Mouse (Mus musculus) heart, embryonic 14.5 days (tissue): ENCODE measurements around the gene Tssk3. TPM values are rescaled to one million over a fixed set of nuclear protein-coding genes. Genes with fewer than 3 reads are reported as not detected.
A peak's percentile ranks its signal among the peaks of the same experiment; 100 is the strongest.

Source experiments
- ATAC-seq: fragments of 200-750 bp; cut with Nextera tagmentation; 2 replicates; pipeline ENCODE4 v1.8.0; 2017; ENCODE audit warnings: low read depth, moderate TSS enrichment; ENCODE audit not compliant: insufficient number of reproducible peaks, insufficient read depth, low FRiP score
- H3K27ac ChIP-seq, 2 experiments: fragments of 200-500 bp in 1 of 2; fragments of 300-500 bp in 1 of 2; sonication (generic) in 1 of 2; replicated peaks in 1 of 2; 2 replicates each; pipeline ENCODE4 v1.5.1; 2012 to 2014; ENCODE audit warnings: low read depth in 2 of 2, low read length in 2 of 2, control low read depth in 1 of 2, mild to moderate bottlenecking in 1 of 2, mixed read lengths in 1 of 2; ENCODE audit not compliant: control insufficient read depth in 1 of 2, insufficient read depth in 1 of 2
- H3K27me3 ChIP-seq: fragments of 300-500 bp; sonication (generic); 2 replicates; pipeline ENCODE4 v1.6.1; 2014; ENCODE audit warnings: mild to moderate bottlenecking, low read length, control low read depth; ENCODE audit not compliant: control insufficient read depth, insufficient read depth
- H3K36me3 ChIP-seq: fragments of 300-500 bp; sonication (generic); 2 replicates; pipeline ENCODE4 v1.6.1; 2014; ENCODE audit warnings: mild to moderate bottlenecking, control low read depth, low read length, mixed read lengths; ENCODE audit not compliant: control insufficient read depth, insufficient read depth
- H3K4me1 ChIP-seq, 2 experiments: fragments of 200-500 bp in 1 of 2; fragments of 300-500 bp in 1 of 2; sonication (generic) in 1 of 2; 2 replicates each; pipeline ENCODE4 v1.6.1; 2012 to 2014; ENCODE audit warnings: low read length in 2 of 2, control low read depth in 1 of 2, mixed read lengths in 1 of 2; ENCODE audit not compliant: control insufficient read depth in 2 of 2, insufficient read depth in 2 of 2
- H3K4me2 ChIP-seq: fragments of 300-500 bp; sonication (generic); 2 replicates; pipeline ENCODE4 v1.6.1; 2014; ENCODE audit warnings: mild to moderate bottlenecking, low read length
- H3K4me3 ChIP-seq, 2 experiments: fragments of 200-500 bp in 1 of 2; fragments of 300-500 bp in 1 of 2; sonication (generic) in 1 of 2; 2 replicates each; pipeline ENCODE4 v1.5.1; 2012 to 2014; ENCODE audit warnings: low read length in 2 of 2, mild to moderate bottlenecking in 2 of 2, control low read depth in 1 of 2, low read depth in 1 of 2, moderate library complexity in 1 of 2; ENCODE audit not compliant: control insufficient read depth in 1 of 2, insufficient read depth in 1 of 2
- H3K9ac ChIP-seq: fragments of 300-500 bp; sonication (generic); 2 replicates; pipeline ENCODE4 v1.6.1; 2014; ENCODE audit warnings: mild to moderate bottlenecking, low read length
- H3K9me3 ChIP-seq: fragments of 300-500 bp; sonication (generic); 2 replicates; pipeline ENCODE4 v1.6.1; 2016; ENCODE audit warnings: low read length, control low read depth; ENCODE audit not compliant: control insufficient read depth
- WGBS: fragments of 180-500 bp; shearing (Covaris S2); extraction: QIAGEN DNeasy Blood & Tissue Kit; methylation state at CpG from one replicate; pipeline ENCODE4 v1.1.7; 2014; 5-methylcytosine and 5-hydroxymethylcytosine counted together
- polyA plus RNA-seq: library from polyadenylated mRNA; unstranded; fragments of >200 nt; fragmentation: Nextera tagmentation; extraction: Ambion mirVana; gene quantifications from 2 replicates; pipeline ENCODE4 v1.2.1, GENCODE M21; 2014

Tssk3 gene
- polyA plus RNA-seq, 1 experiment from 2014 or later, result not detected

DNA sequence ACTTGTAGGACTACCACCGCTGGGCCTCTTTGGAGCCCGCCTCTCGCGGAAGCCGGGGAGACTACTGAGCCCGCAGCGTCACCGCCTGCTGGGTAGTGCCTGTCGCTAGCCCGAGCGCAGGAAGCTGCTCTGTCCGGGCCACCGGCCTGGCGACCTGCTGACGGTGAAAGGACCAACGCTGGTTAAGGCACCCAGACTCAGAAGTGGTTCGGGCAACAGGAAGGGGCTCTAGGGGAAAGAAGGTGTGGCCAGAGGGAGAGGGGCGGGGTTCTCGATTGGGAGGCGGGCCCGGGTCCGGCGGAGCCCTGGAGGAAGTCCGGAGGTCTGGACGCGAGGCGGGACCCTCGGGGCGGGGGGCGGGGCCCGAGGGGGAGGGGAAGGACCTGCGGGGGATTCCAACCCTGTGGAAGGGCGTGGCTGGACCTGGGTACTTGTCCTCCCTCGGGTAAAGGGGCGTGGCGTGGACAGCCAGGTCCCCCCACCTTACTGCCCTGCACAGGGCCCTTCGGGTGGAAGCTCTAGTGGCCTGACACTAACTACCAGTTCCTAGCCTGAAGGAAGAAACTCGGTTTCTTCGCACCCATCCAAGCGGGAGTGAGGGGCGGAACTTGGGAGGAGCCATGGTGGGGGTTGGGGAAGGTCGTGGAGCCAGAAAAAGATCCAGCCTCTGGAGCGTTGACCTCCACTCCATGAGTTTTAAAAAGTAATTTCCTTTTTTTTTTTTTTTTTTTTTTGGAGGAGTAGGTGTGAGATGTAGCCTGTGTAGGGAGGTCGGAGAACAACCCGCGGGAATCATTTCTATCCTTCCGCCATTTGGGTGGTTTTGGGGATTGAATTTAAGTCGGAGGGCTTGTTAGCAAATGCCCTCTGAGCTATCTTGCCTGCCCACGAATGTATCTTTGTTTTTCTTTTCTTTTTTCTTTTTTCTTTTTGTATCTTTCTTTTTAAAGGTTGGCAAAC lies 10.1 kb upstream of the Tssk3 start:
- Histone ChIP-seq H3K4me2 (peak overlapping the region; percentile 63), H3K9ac (peak overlapping the region; percentile 84), H3K36me3 (no peaks in the 10 kb centered on the region), H3K27ac (peak overlapping the region; percentile 87 to 95), H3K4me3 (peak overlapping the region; percentile 58 to 77), H3K4me1 (peaks cover 41 to 44% of the 10 kb centered on the region in 2 experiments), H3K27me3 (no peaks in the 10 kb centered on the region), H3K9me3 (no peaks in the 10 kb centered on the region)
- 2% methylated on average over 48 of the region's 49 CpGs for WGBS
- ATAC-seq, result peak; percentile 84

DNA sequence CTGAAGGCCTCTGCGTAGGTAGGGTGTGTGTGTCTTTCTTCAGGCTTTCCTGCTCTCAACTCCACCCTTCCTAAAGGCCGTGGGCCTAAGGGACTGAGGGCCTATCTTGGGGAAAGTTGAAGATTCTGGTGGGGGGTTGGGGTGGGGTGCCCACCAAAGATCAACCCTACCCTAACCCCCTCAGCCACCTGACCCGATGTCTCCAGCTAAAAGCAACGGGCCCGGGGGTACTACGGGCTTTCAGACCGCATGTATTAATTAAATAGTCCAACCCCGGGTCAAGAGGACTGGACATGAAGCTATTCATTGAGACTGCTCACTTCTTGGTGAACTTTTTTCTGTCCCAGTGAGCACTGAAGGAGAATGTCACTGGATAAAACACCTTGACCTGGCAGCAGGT lies 9.2 kb upstream of the Tssk3 start:
- H3K27me3 ChIP-seq, result no peaks in the 10 kb centered on the region
- peaks cover 43 to 44% of the 10 kb centered on the region in 2 experiments for H3K4me1 ChIP-seq
- WGBS, result 84% methylated on average over 8 of the region's 8 CpGs
- H3K4me2 ChIP-seq, result peak overlapping the region; percentile 63
- H3K4me3 ChIP-seq, result peak overlapping the region; percentile 55 to 58; a peak in 3 of 4 replicates
- H3K36me3 ChIP-seq, result no peaks in the 10 kb centered on the region
- ATAC-seq, result no peak
- peak overlapping the region; percentile 84 for H3K9ac ChIP-seq
- H3K27ac ChIP-seq, result peak overlapping the region; percentile 87 to 95
- H3K9me3 ChIP-seq, result no peaks in the 10 kb centered on the region

DNA sequence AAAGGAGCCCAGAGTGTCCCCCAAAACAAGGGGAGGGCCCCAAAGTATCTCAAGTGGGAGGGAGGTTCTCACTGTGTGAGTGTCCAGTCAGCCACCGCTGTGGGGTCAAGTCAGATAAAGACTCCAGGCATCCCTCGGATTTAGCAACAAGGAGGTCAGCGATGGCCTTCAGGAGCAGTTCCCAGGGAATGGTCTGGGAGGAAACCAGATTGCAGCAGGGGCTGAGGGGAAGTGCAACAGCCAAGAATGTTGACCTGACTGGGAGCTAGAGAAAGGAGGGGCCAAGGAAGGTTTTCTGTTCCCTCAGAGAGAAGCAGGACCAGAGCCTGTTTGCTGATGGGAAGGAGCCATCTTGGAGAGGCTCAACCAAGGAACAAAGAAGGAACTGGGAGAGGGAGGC lies 8.1 kb upstream of the Tssk3 start:
- 16% methylated on average over 3 of the region's 3 CpGs for WGBS
- Histone ChIP-seq H3K36me3 (no peaks in the 10 kb centered on the region), H3K4me1 (peaks cover 38% of the 10 kb centered on the region in 2 experiments), H3K4me2 (no peak overlapping the region), H3K9me3 (no peaks in the 10 kb centered on the region), H3K4me3 (no peak overlapping the region), H3K9ac (no peak overlapping the region), H3K27ac (peak overlapping the region; percentile 69 to 95), H3K27me3 (no peaks in the 10 kb centered on the region)
- no peak for ATAC-seq

- peak overlapping the region; percentile 3; the same call in 1 of the 2 replicates for H3K9ac ChIP-seq
- H3K9me3 ChIP-seq, result no peaks in the 10 kb centered on the region
- H3K27me3 ChIP-seq, result peaks cover 9% of the 10 kb centered on the region
- 30% methylated on average over 6 of the region's 6 CpGs for WGBS
- ATAC-seq, result 0 out of 2 replicates have a peak, but pooled peaks have one; percentile 7
- H3K27ac ChIP-seq, result peak overlapping the region; percentile 76 to 78
- H3K4me2 ChIP-seq, result peak overlapping the region; percentile 29
- no peak overlapping the region for H3K4me3 ChIP-seq
- peaks cover 19 to 25% of the 10 kb centered on the region in 2 experiments for H3K4me1 ChIP-seq
- H3K36me3 ChIP-seq, result no peaks in the 10 kb centered on the region
Measured at GRCm38 (mm10) chr4:129496631-129497030, 5.8 kb upstream of the Tssk3 start.

DNA sequence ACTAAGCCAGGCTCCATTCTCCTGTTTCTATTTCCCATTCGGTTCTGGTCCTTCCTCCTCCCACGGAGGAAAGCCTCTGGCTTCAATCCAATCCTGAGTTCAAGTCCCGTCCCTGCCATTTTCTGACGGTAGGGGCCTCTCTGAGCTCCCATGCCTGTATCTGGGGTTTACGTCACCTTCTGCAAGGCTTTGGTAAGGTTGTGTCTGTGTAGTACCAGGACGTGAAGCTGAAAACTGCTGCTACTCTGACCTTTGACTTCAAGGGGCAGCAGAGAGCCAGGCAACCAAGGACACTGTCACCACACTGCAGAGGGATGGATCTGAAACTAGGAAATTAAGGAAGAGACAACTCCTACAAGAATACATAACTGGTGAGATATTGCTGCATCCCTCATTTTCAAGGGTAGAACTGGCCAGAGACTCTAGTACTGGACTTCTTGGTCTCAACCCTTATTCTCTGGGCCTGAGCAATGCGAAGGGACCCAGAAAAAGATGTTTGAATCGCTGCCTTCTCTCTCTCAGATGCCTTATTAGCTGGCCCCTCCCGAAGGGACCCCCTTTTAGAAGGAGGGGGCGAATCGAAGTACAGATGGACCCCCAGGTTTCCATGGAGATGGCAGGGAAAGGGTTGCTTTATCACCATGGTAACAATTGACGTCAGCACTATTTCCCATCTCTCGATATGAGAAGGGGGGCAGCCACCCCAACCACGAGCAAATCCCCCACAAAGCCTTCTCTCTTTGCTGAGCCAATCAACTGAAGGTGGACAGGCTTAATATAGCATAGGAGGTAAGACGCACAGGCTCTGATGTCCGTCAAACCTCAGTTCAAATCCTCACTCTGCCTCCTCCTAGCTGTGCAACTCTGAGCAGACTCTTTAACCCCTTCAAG lies 5.1 kb upstream of the Tssk3 start:
- Histone ChIP-seq H3K4me3 (no peak overlapping the region), H3K9ac (0 out of 2 replicates have a peak overlapping the region, but pooled peaks have one; percentile 3), H3K4me2 (peak overlapping the region; percentile 29), H3K27me3 (peaks cover 15% of the 10 kb centered on the region), H3K9me3 (no peaks in the 10 kb centered on the region), H3K4me1 (peaks cover 23 to 25% of the 10 kb centered on the region in 2 experiments; a peak in 3 of 4 replicates), H3K27ac (peak overlapping the region; percentile 76 to 78), H3K36me3 (no peaks in the 10 kb centered on the region)
- ATAC-seq, result no peak
- 31% methylated on average over 16 of the region's 16 CpGs for WGBS

- 65% methylated on average over 7 of the region's 7 CpGs for WGBS
- Histone ChIP-seq H3K4me3 (no peak overlapping the region), H3K4me1 (peaks cover 19% of the 10 kb centered on the region in 2 experiments; a peak in 3 of 4 replicates), H3K9ac (no peak overlapping the region), H3K9me3 (no peaks in the 10 kb centered on the region), H3K36me3 (no peaks in the 10 kb centered on the region), H3K4me2 (no peak overlapping the region), H3K27ac (peak overlapping the region in 1 of 2 experiments; percentile 28; a peak in 1 of 4 replicates), H3K27me3 (peaks cover 20% of the 10 kb centered on the region)
- ATAC-seq, result no peak
Measured at GRCm38 (mm10) chr4:129494681-129495080, 3.9 kb upstream of the Tssk3 start.

DNA sequence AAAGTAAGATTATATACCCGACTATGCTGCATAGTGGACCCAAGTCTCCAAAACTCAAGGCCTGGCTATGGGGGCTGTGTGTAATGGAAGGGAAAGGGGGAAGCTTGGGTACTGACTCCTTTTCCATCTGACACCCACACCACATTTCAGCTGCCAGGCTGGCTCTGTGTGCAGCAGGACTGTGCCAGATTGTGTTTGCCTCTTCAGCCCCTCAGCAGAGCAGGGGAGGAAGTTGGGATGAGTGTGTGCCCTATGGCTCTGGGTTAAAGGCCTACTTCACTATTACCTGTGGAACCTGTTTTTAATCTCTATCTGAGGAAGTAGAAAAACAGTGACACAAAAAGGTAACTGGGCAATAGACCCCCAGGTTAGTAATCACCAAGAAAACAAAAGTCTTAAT lies 9.7 kb downstream of the Tssk3 start:
- Histone ChIP-seq H3K4me3 (no peak overlapping the region), H3K27me3 (no peaks in the 10 kb centered on the region), H3K36me3 (peaks cover 98% of the 10 kb centered on the region), H3K9me3 (no peaks in the 10 kb centered on the region), H3K27ac (no peak overlapping the region), H3K4me1 (no peaks in the 10 kb centered on the region), H3K4me2 (no peak overlapping the region), H3K9ac (no peak overlapping the region)
- 80% methylated on average over 1 of the region's 1 CpGs for WGBS
- no peak for ATAC-seq
